Mouse (Mus musculus) lung, embryonic 14.5 days (tissue): Measurements from ENCODE around the gene Ccdc97. TPM values are rescaled to one million over a fixed set of nuclear protein-coding genes. Genes with fewer than 3 reads are reported as not detected.
"Not testable (repeated sequence)": the region's sequence is repeated elsewhere in the genome, so short reads cannot be mapped to it uniquely, and the experiment has no call there.

Experiments
- ATAC-seq: fragments of 200-750 bp; cut with Nextera tagmentation; 2 replicates; pipeline ENCODE4 v1.8.0; 2017; ENCODE audit warnings: mild to moderate bottlenecking, moderate TSS enrichment, moderate library complexity; ENCODE audit not compliant: insufficient read depth
- DNase-seq: peaks from one replicate; pipeline ENCODE4 v3.0.0-alpha.2; 2015
- H3K27ac ChIP-seq: fragments of 300-500 bp; sonication (generic); 2 replicates; pipeline ENCODE4 v1.5.1; 2014; ENCODE audit warnings: low read depth, mild to moderate bottlenecking, moderate library complexity
- H3K27me3 ChIP-seq: fragments of 300-500 bp; sonication (generic); 2 replicates; pipeline ENCODE4 v1.6.1; 2014; ENCODE audit warnings: low read length, control low read depth; ENCODE audit not compliant: insufficient read depth
- H3K36me3 ChIP-seq: fragments of 300-500 bp; sonication (generic); 2 replicates; pipeline ENCODE4 v1.6.1; 2014; ENCODE audit warnings: control low read depth; ENCODE audit not compliant: insufficient read depth
- H3K4me1 ChIP-seq: fragments of 300-500 bp; sonication (generic); 2 replicates; pipeline ENCODE4 v1.6.1; 2014; ENCODE audit warnings: antibody characterized with exemption, control low read depth; ENCODE audit not compliant: insufficient read depth
- H3K4me2 ChIP-seq: fragments of 300-500 bp; sonication (generic); 2 replicates; pipeline ENCODE4 v1.6.1; 2014; ENCODE audit warnings: mild to moderate bottlenecking
- H3K4me3 ChIP-seq: fragments of 300-500 bp; sonication (generic); 2 replicates; pipeline ENCODE4 v1.5.1; 2014; ENCODE audit warnings: low read depth, low read length
- H3K9ac ChIP-seq: fragments of 300-500 bp; sonication (generic); 2 replicates; pipeline ENCODE4 v1.6.1; 2014
- H3K9me3 ChIP-seq: fragments of 300-500 bp; sonication (generic); 2 replicates; pipeline ENCODE4 v1.6.1; 2016; ENCODE audit warnings: low read depth, low read length, control low read depth
- CTCF ChIP-seq: IDR thresholded peaks from 2 replicates; pipeline ENCODE4 v1.5.1; 2016; ENCODE audit warnings: antibody characterized with exemption, low read depth
- WGBS: fragments of 180-500 bp; shearing (Covaris S2); extraction: QIAGEN DNeasy Blood & Tissue Kit; methylation state at CpG from one replicate; pipeline ENCODE4 v1.1.7; 2014; 5-methylcytosine and 5-hydroxymethylcytosine counted together
- polyA plus RNA-seq: library from polyadenylated mRNA; unstranded; fragments of >200 nt; fragmentation: Nextera tagmentation; extraction: Ambion mirVana; gene quantifications from 2 replicates; pipeline ENCODE4 v1.2.1, GENCODE M21; 2014

Gene Ccdc97
- polyA plus RNA-seq, 1 experiment from 2014 or later, result 29.4 TPM

DNA sequence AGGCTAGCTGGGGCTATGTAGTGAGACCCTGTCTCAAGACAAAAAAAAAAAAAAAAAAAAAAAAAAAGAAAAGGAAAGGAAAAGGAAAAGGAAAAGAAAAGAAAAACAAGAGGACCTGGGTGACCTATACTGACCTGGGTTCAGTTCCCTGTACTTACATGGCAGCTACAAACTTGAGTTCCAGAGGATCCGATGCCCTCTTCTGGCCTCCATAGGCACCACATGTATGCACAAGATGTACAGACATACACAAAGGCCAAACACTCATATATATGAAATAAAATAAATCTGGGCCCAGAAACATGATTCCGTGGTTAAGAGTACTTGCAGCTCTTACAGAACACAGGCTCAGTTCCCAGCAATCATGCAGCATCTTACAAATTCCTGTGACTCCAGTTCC is 18.0 kb upstream of the Ccdc97 start:
- Histone ChIP-seq H3K9ac (no peak overlapping the region), H3K4me1 (no peaks in the 10 kb centered on the region), H3K27me3 (no peaks in the 10 kb centered on the region), H3K27ac (no peak overlapping the region), H3K36me3 (peaks cover 96% of the 10 kb centered on the region), H3K4me3 (no peak overlapping the region), H3K4me2 (no peak overlapping the region), H3K9me3 (no peaks in the 10 kb centered on the region)
- DNase-seq (peak; percentile 37), ATAC-seq (no peak)
- WGBS, result 86% methylated on average over 2 of the region's 2 CpGs
- TF ChIP-seq CTCF, result peak; percentile 39

DNA sequence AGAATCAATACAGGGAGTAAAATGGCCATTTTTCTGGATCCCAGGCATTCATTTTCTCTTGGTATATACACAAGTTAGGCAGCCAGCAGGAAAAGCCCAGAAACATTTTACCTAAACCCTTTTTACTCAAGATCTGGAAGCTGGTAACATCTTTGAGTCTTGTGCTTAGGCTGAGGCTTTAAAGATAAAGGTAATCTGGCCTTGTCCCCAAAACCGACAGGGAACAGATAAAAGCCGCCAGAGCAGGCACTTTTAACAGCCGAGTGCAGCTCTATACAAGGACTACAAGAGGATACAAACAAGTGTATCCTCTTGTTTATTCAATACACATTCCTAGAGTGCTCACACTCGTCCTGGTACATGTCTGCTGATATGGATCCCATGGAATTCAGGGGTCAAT is 16.1 kb upstream of the Ccdc97 start:
- Histone ChIP-seq H3K4me3 (no peak overlapping the region), H3K36me3 (peaks cover 94% of the 10 kb centered on the region), H3K4me2 (no peak overlapping the region), H3K27ac (no peak overlapping the region), H3K9me3 (no peaks in the 10 kb centered on the region), H3K4me1 (no peaks in the 10 kb centered on the region), H3K27me3 (no peaks in the 10 kb centered on the region), H3K9ac (no peak overlapping the region)
- ATAC-seq, result no peak
- WGBS, result 47% methylated on average over 4 of the region's 4 CpGs
- no peak for TF ChIP-seq CTCF
- DNase-seq, result no peak

DNA sequence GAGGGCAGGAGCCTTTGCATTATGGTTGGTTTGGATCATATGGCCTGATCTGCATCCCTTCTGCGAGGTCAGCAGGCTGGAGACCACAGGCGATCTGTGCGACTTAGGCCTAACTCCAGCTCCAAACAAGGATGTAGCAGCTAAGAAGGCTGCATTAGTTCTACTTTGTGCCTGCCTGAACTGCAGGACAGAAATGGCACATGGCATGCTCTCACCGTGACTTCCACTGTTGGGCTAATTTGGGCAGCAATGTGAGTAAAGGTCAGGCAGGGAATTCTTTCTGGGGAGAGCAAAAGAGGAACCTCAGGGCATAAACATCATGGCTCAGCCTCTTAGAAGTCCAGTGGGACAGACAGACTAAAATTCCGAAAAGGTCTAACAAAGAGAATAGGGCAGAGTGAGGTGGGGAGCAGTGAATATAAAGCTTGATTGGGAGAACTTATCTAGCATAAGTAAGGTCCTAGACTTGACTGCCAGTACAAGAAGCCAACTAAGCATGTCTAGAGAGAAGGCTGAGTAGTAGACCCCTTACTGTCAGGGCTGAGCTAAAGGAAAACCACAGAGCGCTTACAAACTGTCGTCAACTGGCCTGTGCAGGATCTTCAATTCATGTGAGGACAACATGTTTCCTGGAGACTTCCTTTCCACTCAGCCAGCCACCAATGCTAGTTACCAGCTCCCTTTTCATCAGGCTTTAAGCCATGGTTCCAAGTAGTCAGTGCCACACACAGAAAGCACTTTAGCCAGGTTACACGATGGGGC is 12.6 kb upstream of the Ccdc97 start:
- H3K9ac ChIP-seq, result no peak overlapping the region
- peaks cover 93% of the 10 kb centered on the region for H3K36me3 ChIP-seq
- H3K4me1 ChIP-seq, result no peaks in the 10 kb centered on the region
- H3K27me3 ChIP-seq, result no peaks in the 10 kb centered on the region
- WGBS, result 92% methylated on average over 8 of the region's 8 CpGs
- no peak overlapping the region for H3K4me3 ChIP-seq
- H3K27ac ChIP-seq, result no peak overlapping the region
- H3K4me2 ChIP-seq, result no peak overlapping the region
- no peak for ATAC-seq
- no peaks in the 10 kb centered on the region for H3K9me3 ChIP-seq
- TF ChIP-seq CTCF, result no peak
- DNase-seq, result no peak

DNA sequence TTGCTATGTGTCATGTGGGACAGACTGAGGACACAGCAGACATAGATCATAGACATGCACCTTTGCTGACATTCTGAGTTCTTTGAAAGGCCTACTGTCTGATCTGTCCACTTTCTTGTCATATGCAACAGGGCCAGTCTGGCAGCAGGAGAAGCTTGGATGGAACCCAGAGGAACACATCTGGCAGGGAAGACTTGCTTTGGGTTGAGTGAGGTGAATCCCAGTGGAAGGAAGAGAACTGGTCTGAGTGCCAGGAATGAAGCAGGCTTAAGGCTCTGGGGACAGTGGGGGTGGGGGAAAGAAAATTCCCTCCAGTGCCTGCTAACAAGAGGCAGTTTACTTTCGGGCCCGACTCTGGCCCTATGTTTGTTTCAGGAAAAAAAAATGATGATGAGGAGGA is 11.0 kb upstream of the Ccdc97 start:
- ATAC-seq (no peak), DNase-seq (no peak)
- Histone ChIP-seq H3K9ac (no peak overlapping the region), H3K9me3 (no peaks in the 10 kb centered on the region), H3K4me2 (no peak overlapping the region), H3K27me3 (no peaks in the 10 kb centered on the region), H3K36me3 (peaks cover 95% of the 10 kb centered on the region), H3K4me3 (no peak overlapping the region), H3K27ac (no peak overlapping the region), H3K4me1 (no peaks in the 10 kb centered on the region)
- WGBS, result 82% methylated on average over 2 of the region's 2 CpGs
- no peak for TF ChIP-seq CTCF

DNA sequence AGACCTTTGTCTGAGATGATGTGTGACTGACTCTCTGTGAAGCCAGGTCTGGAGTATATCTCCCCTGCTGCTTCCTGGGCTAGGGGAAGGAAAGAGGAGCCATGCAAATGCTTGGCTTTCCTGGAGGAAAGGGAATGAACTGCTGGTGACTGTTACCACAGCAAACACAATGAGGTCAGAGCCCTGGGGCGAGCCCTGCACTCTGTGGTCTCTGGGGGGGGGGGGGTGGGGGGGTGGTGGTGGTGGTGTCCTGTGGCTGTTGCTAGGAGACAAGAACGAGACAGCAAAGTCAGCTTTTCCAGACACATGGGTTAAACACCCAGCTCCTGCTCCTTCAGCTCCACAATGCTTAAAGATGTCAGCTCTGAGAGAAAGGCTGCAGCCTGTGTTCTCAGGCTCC is 10.5 kb upstream of the Ccdc97 start:
- H3K4me3 ChIP-seq, result no peak overlapping the region
- TF ChIP-seq CTCF, result no peak
- 50% methylated on average over 2 of the region's 2 CpGs for WGBS

DNA sequence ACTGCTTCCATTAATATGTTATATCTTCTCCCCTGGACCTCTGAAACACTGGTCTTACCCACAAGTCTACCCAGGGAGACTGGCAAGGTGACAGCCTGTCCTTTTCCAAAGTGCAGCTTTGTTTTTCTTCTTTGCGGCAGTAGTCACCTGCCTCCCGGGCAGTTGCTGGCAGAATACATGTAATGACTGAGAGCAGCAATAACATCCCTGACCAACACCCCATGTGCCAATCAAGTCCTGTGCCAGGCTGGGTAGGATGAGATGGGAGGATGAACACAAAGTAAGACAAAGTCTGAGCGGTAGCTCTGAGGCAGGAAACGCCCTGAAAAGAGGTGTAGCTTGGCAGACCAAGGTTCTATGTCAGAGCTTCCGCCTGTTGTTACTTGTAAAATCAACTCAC is 8.9 kb upstream of the Ccdc97 start:
- no peaks in the 10 kb centered on the region for H3K4me1 ChIP-seq
- no peaks in the 10 kb centered on the region for H3K27me3 ChIP-seq
- no peaks in the 10 kb centered on the region for H3K9me3 ChIP-seq
- no peak for ATAC-seq
- no peak overlapping the region for H3K4me2 ChIP-seq
- H3K4me3 ChIP-seq, result no peak overlapping the region
- H3K27ac ChIP-seq, result no peak overlapping the region
- no peak overlapping the region for H3K9ac ChIP-seq
- no peak for DNase-seq
- 91% methylated on average over 5 of the region's 5 CpGs for WGBS
- peaks cover 97% of the 10 kb centered on the region for H3K36me3 ChIP-seq
- no peak for TF ChIP-seq CTCF

More for the DNA sequence above, 10.5 kb upstream of the Ccdc97 start:
- ATAC-seq (no peak), DNase-seq (no peak)
- Histone ChIP-seq H3K9ac (no peak overlapping the region), H3K4me1 (no peaks in the 10 kb centered on the region), H3K4me2 (no peak overlapping the region), H3K36me3 (peaks cover 95% of the 10 kb centered on the region), H3K27ac (no peak overlapping the region), H3K27me3 (no peaks in the 10 kb centered on the region), H3K9me3 (no peaks in the 10 kb centered on the region)

DNA sequence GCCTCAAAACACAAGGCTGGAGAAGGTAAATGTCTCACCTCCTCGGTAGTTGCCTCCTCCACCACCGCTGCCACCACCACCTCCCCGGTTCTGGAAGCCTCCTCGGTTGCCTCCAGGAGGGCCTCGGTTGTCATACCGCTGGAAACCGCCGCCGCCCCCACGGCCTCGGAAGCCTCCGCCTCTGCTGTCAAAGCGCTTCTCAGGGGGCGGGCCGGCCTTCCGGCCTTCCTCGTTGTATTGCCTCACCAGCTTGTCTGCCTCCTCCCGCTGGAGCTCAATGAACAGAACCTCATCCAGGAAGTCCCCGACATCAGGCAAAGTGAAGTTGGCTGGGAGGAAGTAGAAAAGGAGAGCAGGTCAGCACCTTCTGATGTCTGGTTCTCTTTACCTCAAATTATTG is 7.0 kb upstream of the Ccdc97 start:
- H3K27me3 ChIP-seq, result no peaks in the 10 kb centered on the region
- H3K9me3 ChIP-seq, result no peaks in the 10 kb centered on the region
- no peak for TF ChIP-seq CTCF
- no peak overlapping the region for H3K4me2 ChIP-seq
- H3K4me1 ChIP-seq, result no peaks in the 10 kb centered on the region
- peaks cover 96% of the 10 kb centered on the region for H3K36me3 ChIP-seq
- DNase-seq (no peak), ATAC-seq (no peak)
- no peak overlapping the region for H3K9ac ChIP-seq
- WGBS, result 78% methylated on average over 19 of the region's 19 CpGs
- no peak overlapping the region for H3K27ac ChIP-seq
- no peak overlapping the region for H3K4me3 ChIP-seq

DNA sequence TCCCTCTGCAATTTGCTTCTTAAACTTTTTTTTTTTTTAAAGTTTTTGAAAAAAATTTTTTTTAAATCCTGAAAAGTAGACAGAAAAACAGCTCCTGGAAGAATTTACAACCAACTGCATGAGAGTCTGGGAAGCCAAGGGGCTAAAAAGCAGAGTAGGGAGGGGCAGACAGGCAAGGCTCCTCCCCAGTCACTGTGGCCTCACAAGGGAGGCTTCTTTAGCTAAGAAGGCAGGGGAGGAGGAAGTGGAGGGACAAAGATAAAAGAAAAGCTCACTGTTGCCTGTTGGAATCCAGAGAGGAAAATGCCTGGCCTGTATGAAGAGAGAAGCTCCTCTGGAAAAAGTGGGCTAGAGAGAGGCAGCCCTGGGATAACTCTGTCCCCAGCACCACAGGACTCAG is 2.9 kb upstream of the Ccdc97 start:
- not testable (repeated sequence) for H3K4me3 ChIP-seq, H3K27ac ChIP-seq, DNase-seq, H3K4me1 ChIP-seq, ATAC-seq, H3K4me2 ChIP-seq, H3K9ac ChIP-seq, H3K9me3 ChIP-seq, H3K27me3 ChIP-seq
- H3K36me3 ChIP-seq, result peaks cover 69% of the 10 kb centered on the region
